Mouse (Mus musculus): ENCODE measurements around the gene Ugt1a9.

DNA sequence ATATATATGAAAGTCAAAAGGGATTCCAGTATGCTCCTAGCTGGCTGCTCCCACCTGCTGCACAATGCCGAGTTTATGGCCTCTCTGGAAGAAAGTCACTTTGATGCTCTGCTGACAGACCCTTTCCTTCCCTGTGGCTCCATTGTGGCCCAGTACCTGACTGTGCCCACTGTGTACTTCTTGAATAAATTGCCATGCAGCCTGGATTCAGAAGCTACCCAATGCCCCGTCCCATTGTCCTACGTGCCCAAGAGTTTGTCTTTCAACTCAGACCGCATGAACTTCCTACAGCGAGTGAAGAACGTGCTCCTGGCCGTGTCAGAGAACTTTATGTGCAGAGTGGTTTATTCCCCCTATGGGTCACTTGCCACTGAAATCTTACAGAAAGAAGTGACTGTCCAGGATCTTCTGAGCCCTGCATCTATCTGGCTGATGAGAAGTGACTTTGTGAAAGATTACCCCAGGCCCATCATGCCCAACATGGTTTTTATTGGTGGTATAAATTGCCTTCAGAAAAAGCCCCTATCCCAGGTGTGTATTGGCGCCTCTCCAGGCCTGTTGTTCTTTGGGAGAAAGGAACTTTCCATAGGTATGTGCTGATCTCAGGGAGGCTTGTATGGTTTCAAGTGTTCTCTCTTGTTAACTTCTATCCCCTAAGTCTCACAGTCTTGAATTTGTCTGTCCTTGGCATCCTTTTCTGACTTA is 141.9 kb downstream of the Ugt1a9 start:
- TF ChIP-seq CTCF (IDR thresholded peaks at IDR 0.05; ENCODE audit: low read depth, low read length) (no peak), TAL1 (conservative IDR thresholded peaks at IDR 0.05; ENCODE audit: low read depth, low read length) (no peak), GATA1 (IDR thresholded peaks at IDR 0.05; ENCODE audit: borderline replicate concordance, low read length) (no peak), POLR2AphosphoS5 (IDR thresholded peaks at IDR 0.05; ENCODE audit: insufficient replicate concordance, low read depth, low read length) (no peak), GATA2 (IDR thresholded peaks at IDR 0.05; ENCODE audit: borderline replicate concordance, low read depth, low read length) (no peak)
